Mouse (Mus musculus): Measurements from ENCODE around the gene Retreg2.

DNA sequence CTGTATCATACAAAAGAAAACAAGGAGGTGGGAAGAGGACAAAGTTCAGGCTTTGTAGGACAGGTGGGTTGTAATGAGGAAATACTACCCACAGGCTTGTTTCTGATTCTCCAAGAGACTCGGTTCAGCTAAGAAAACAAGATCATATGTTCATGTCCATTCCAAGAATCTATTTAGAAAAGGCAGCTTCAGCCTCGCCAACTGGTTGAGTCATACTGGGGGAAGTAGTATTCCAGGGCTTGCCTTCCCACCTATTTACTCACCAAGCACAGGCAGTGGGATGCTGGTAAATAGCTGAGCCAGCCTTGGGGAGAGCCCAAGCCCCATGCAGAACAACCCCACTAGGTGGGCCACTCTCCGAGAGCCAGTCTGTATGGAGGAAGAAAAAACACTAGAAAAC is 13.9 kb upstream of the Retreg2 start:
- TF ChIP-seq ZNF384 (IDR thresholded peaks at IDR 0.05; ENCODE audit: low read depth, low read length) (no peak), CHD2 (IDR thresholded peaks at IDR 0.05; ENCODE audit: low read depth, low read length) (no peak)
